Mouse (Mus musculus): ENCODE measurements around the gene Ptprn2. TPM values are rescaled to one million over a fixed set of nuclear protein-coding genes. Genes with fewer than 3 reads are reported as not detected.

The Ptprn2 gene
- total RNA-seq, 2 experiments from 2014 or later: not detected

GRCm38 (mm10) chr12:117153671-117154355 lies 668.3 kb downstream of the Ptprn2 start:
- peak; percentile 46 for DNase-seq
- intact Hi-C loops (cut with DNase I): no loop called here
- Histone ChIP-seq H3K27ac (no peak overlapping the region), H3K4me3 (peak overlapping the region; percentile 61)
- TF ChIP-seq CTCF (IDR thresholded peaks at IDR 0.05): no peak

- no peak overlapping the region for H3K27ac ChIP-seq
- DNase-seq: no peak
- TF ChIP-seq CTCF (IDR thresholded peaks at IDR 0.05): no peak
- peak overlapping the region; percentile 61 for H3K4me3 ChIP-seq
- intact Hi-C loops (cut with DNase I): no loop called here
These were observed 669.1 kb downstream of the Ptprn2 start for GRCm38 (mm10) chr12:117154356-117155243.

- H3K4me3 ChIP-seq: no peak overlapping the region
These were observed 670.0 kb downstream of the Ptprn2 start for GRCm38 (mm10) chr12:117155307-117156220.

GRCm38 (mm10) chr12:117156256-117156655 lies 670.7 kb downstream of the Ptprn2 start:
- no peak overlapping the region for H3K4me3 ChIP-seq
- TF ChIP-seq CTCF (IDR thresholded peaks at IDR 0.05): no peak
- DNase-seq: no peak
- intact Hi-C loops (cut with DNase I): no loop called here
- H3K27ac ChIP-seq: no peak overlapping the region

More at GRCm38 (mm10) chr12:117155307-117156220, 670.0 kb downstream of the Ptprn2 start:
- no peak for TF ChIP-seq CTCF (IDR thresholded peaks at IDR 0.05)
- intact Hi-C loops (cut with DNase I): no loop called here
- H3K27ac ChIP-seq: no peak overlapping the region
- no peak for DNase-seq

- DNase-seq: no peak
- no peak for TF ChIP-seq CTCF (IDR thresholded peaks at IDR 0.05)
- Histone ChIP-seq H3K27ac (no peak overlapping the region), H3K4me3 (no peak overlapping the region)
- intact Hi-C loops (cut with DNase I): no loop called here
These were observed 671.3 kb downstream of the Ptprn2 start for GRCm38 (mm10) chr12:117156786-117157185.

GRCm38 (mm10) chr12:117157249-117157648 lies 671.7 kb downstream of the Ptprn2 start:
- DNase-seq: no peak
- no peak for TF ChIP-seq CTCF (IDR thresholded peaks at IDR 0.05)
- intact Hi-C loops (cut with DNase I): no loop called here
- Histone ChIP-seq H3K27ac (no peak overlapping the region), H3K4me3 (no peak overlapping the region)

GRCm38 (mm10) chr12:117157660-117158386 lies 672.3 kb downstream of the Ptprn2 start:
- no peak overlapping the region for H3K4me3 ChIP-seq
- H3K27ac ChIP-seq: no peak overlapping the region
- DNase-seq: no peak
- intact Hi-C loops (cut with DNase I): no loop called here
- no peak for TF ChIP-seq CTCF (IDR thresholded peaks at IDR 0.05)

GRCm38 (mm10) chr12:117158950-117159668 lies 673.6 kb downstream of the Ptprn2 start:
- DNase-seq: no peak
- Histone ChIP-seq H3K27ac (no peak overlapping the region), H3K4me3 (no peak overlapping the region)
- intact Hi-C loops (cut with DNase I): no loop called here
- no peak for TF ChIP-seq CTCF (IDR thresholded peaks at IDR 0.05)

- no peak for TF ChIP-seq CTCF (IDR thresholded peaks at IDR 0.05)
- Histone ChIP-seq H3K27ac (no peak overlapping the region), H3K4me3 (peak overlapping the region; percentile 46)
- intact Hi-C loops (cut with DNase I): no loop called here
- DNase-seq: no peak
These were observed 674.2 kb downstream of the Ptprn2 start for GRCm38 (mm10) chr12:117159669-117160210.

GRCm38 (mm10) chr12:117160211-117160891 lies 674.8 kb downstream of the Ptprn2 start:
- TF ChIP-seq CTCF (IDR thresholded peaks at IDR 0.05): no peak
- Histone ChIP-seq H3K27ac (no peak overlapping the region), H3K4me3 (peak overlapping the region; percentile 46)
- intact Hi-C loops (cut with DNase I): no loop called here
- DNase-seq: no peak

Measured in gastrocnemius, adult 2 months (tissue).